Mouse (Mus musculus): Measurements from ENCODE around the gene Vps13c. TPM values are rescaled to one million over a fixed set of nuclear protein-coding genes. Genes with fewer than 3 reads are reported as not detected.

The Vps13c gene
- polyA plus RNA-seq (2016; fragmentation: Nextera tagmentation; extraction: Ambion mirVana): 3.1 and 3.6 TPM in 2 replicates

DNA sequence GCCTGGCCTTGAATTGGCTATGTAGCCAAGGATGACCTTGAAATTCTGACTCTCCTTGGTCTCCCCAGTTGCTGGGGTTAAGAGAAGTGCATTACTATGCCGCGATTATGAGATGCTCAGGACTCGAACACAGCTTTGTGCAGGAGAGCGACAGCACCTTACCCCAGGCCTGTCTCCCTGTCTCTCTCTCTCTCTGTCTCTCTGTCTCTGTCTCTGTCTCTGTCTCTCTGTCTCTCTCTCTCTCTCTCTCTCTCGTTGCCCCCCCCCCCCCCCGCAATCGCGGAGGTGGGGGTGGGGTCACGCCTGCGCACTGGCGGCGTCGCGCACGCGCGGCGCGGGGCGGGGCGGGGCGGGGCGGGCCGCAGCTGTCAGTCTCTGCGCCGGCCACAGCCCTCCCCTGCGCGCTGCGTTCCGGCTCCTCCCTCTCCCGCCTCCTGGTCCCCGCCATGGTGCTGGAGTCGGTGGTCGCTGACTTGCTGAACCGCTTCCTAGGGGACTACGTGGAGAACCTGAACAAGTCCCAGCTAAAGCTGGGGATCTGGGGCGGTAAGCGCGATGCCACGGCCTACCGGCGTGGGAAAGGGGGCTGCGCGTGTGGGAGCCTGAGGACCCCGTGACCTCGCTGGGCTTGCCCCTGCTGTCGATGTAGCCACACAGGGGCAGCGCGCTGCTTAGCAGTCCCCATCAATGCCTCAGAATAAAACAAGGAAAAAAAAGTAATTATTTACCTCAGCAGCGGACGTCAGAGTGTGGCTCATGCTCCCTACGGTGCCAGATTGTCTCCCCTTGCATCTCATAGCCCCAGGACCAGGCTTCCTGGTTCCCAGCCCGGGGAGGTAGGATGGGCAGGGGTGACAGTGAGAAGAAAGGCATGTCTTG, at the start of gene Vps13c:
Gene Vps13c (plus strand): TSS at position 416 of the 879 bp plus-strand sequence.
- Histone ChIP-seq H3K9ac (replicated peaks) (peak within 1 kb of the TSS; percentile 72), H3K27me3 (no peaks in the 10 kb centered on the region), H3K4me2 (peak within 1 kb of the TSS; percentile 70), H3K27ac (peak within 1 kb of the TSS; percentile 4; the same call in 1 of the 2 replicates), H3K4me3 (replicated peaks) (peak within 1 kb of the TSS; percentile 70), H3K9me3 (no peaks in the 10 kb centered on the region), H3K4me1 (replicated peaks) (peaks cover 9% of the 10 kb centered on the region; the same call in 1 of the 2 replicates), H3K36me3 (no peaks in the 10 kb centered on the region)
- WGBS: under 1% methylated on average over 38 of the region's 53 CpGs
- peak; percentile 96 for ATAC-seq (ENCODE audit: insufficient number of reproducible peaks, insufficient read depth, low FRiP score, low TSS enrichment, low read depth)

DNA sequence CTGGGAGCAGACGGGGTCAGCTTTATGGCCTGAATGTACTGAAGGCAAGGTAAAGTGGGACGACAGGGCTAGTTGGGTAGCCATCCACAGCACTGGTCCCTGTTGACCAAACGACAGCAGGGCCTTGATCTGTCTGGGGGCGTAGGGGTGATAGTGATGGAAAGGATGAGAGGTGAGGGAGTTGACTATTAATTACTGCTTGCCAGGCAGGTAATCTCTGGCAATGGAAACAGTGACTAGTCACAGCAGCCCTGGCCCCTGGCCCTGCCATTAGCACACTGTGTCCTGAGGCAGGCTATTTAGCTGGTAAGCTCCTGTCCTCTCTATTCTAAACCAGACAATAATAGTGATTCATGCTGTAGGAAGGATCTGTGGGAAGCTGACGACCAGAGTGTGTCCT, 47.8 kb upstream of the Vps13c start:
- Histone ChIP-seq H3K36me3 (no peaks in the 10 kb centered on the region), H3K9ac (replicated peaks) (no peak overlapping the region), H3K4me2 (no peak overlapping the region), H3K27ac (no peak overlapping the region), H3K27me3 (0 out of 2 replicates have a peak, but pooled peaks cover 3% of the 10 kb centered on the region), H3K4me1 (replicated peaks) (peaks cover 12% of the 10 kb centered on the region), H3K4me3 (replicated peaks) (no peak overlapping the region), H3K9me3 (no peaks in the 10 kb centered on the region)
- no peak for ATAC-seq (ENCODE audit: insufficient number of reproducible peaks, insufficient read depth, low FRiP score, low TSS enrichment, low read depth)
- WGBS: 64% methylated on average over 5 of the region's 5 CpGs

DNA sequence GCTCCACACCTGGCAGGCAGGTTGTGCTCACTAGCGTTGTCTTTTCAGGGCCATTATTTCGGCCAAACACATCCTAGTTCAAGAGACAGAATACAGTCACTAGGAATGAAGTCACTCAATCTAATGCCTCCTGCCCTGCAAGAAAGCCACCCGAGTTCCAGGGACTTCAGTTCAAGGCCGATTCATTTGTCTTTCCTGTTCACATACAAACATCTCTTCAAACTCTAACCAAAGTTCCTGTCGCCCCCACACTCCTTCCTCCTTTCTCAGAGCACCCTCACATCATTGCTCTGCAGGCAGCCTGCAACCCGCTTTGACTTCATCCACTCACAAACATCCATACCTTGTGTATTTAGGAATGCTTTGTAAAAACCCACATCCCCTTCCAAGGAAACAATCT, 46.7 kb upstream of the Vps13c start:
- H3K4me3 ChIP-seq (replicated peaks): no peak overlapping the region

DNA sequence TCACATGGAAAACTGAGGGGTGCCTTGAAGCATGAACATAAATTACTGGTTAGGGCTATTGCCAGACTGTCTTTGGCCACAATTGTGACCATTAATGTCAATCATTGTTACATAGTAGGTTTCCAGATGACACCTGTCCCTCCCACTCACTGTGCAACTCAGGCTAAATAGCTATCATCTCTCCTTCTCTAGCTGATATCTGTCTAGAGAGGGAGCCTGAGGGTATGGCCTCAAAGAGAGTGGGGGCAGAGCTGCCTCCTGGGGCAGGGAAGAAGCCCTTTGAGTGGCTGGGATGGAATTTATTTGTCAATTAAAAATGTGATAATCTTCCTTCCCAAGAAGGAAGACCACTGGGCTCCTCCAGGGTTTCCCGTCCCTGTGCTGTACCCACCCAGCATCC, 46.0 kb upstream of the Vps13c start:
- H3K36me3 ChIP-seq: no peaks in the 10 kb centered on the region
- H3K4me1 ChIP-seq (replicated peaks): peaks cover 18% of the 10 kb centered on the region
- 0 out of 2 replicates have a peak, but pooled peaks cover 3% of the 10 kb centered on the region for H3K27me3 ChIP-seq
- WGBS: 58% methylated on average over 1 of the region's 1 CpGs
- no peak for ATAC-seq (ENCODE audit: insufficient number of reproducible peaks, insufficient read depth, low FRiP score, low TSS enrichment, low read depth)
- H3K4me3 ChIP-seq (replicated peaks): no peak overlapping the region
- H3K9ac ChIP-seq (replicated peaks): no peak overlapping the region
- H3K27ac ChIP-seq: no peak overlapping the region
- no peak overlapping the region for H3K4me2 ChIP-seq
- H3K9me3 ChIP-seq: no peaks in the 10 kb centered on the region

More for the DNA sequence above, 46.7 kb upstream of the Vps13c start:
- H3K9ac ChIP-seq (replicated peaks): no peak overlapping the region
- no peak overlapping the region for H3K4me2 ChIP-seq
- H3K36me3 ChIP-seq: no peaks in the 10 kb centered on the region
- H3K27ac ChIP-seq: no peak overlapping the region
- ATAC-seq (ENCODE audit: insufficient number of reproducible peaks, insufficient read depth, low FRiP score, low TSS enrichment, low read depth): no peak
- 0 out of 2 replicates have a peak, but pooled peaks cover 3% of the 10 kb centered on the region for H3K27me3 ChIP-seq
- H3K4me1 ChIP-seq (replicated peaks): peaks cover 12% of the 10 kb centered on the region
- WGBS: 78% methylated on average over 6 of the region's 6 CpGs
- no peaks in the 10 kb centered on the region for H3K9me3 ChIP-seq

DNA sequence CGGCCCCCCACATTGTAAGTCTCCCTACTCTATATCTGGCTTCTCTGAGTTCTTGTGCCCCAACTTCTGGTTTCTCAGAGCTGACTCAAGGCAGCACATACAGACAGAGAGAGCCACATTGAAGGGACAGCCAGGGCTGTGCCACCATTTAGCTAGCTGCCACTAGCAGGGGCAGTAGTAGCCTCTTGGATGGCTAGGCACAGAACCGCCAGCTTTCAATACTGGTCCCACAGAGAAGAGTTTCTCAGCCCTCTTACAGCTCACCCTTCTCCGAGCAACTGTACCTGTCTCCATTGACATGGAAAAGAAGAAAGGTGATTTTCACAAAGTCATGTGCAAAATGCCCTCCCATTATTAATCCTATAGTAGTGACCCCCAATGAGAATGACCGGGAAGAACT, 45.5 kb upstream of the Vps13c start:
- no peak overlapping the region for H3K4me3 ChIP-seq (replicated peaks)
- H3K27ac ChIP-seq: no peak overlapping the region
- no peaks in the 10 kb centered on the region for H3K9me3 ChIP-seq
- H3K27me3 ChIP-seq: 0 out of 2 replicates have a peak, but pooled peaks cover 3% of the 10 kb centered on the region
- H3K4me1 ChIP-seq (replicated peaks): peaks cover 23% of the 10 kb centered on the region
- WGBS: 87% methylated on average over 4 of the region's 4 CpGs
- no peak overlapping the region for H3K4me2 ChIP-seq
- no peak for ATAC-seq (ENCODE audit: insufficient number of reproducible peaks, insufficient read depth, low FRiP score, low TSS enrichment, low read depth)
- no peak overlapping the region for H3K9ac ChIP-seq (replicated peaks)
- no peaks in the 10 kb centered on the region for H3K36me3 ChIP-seq

DNA sequence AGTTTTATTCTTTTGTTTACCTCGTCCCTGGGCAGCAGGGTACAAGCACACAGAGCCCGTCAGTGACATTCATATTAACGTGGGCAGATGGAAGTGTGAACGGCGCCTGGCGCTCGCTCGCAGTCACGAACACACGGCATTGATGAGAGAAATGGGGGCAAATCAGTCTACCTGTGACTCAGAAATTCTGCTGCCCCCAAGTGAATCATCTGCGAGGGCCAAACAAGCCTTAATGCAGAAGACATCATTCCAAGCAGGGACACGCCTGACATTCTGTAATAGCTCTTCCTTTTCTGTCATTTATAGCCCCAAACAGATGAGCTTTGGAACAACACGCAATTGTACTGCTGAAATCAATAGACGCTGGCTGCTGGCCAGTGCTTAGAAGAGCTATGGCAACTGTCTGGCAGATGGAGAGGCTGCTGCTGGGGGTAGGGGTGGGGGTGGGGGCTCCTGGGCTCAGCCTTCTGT, 45.0 kb upstream of the Vps13c start:
- Histone ChIP-seq H3K4me2 (no peak overlapping the region), H3K9me3 (no peaks in the 10 kb centered on the region), H3K27me3 (0 out of 2 replicates have a peak, but pooled peaks cover 3% of the 10 kb centered on the region), H3K4me1 (replicated peaks) (peaks cover 27% of the 10 kb centered on the region), H3K27ac (no peak overlapping the region), H3K4me3 (replicated peaks) (no peak overlapping the region), H3K36me3 (no peaks in the 10 kb centered on the region), H3K9ac (replicated peaks) (no peak overlapping the region)
- 70% methylated on average over 14 of the region's 14 CpGs for WGBS
- ATAC-seq (ENCODE audit: insufficient number of reproducible peaks, insufficient read depth, low FRiP score, low TSS enrichment, low read depth): no peak

DNA sequence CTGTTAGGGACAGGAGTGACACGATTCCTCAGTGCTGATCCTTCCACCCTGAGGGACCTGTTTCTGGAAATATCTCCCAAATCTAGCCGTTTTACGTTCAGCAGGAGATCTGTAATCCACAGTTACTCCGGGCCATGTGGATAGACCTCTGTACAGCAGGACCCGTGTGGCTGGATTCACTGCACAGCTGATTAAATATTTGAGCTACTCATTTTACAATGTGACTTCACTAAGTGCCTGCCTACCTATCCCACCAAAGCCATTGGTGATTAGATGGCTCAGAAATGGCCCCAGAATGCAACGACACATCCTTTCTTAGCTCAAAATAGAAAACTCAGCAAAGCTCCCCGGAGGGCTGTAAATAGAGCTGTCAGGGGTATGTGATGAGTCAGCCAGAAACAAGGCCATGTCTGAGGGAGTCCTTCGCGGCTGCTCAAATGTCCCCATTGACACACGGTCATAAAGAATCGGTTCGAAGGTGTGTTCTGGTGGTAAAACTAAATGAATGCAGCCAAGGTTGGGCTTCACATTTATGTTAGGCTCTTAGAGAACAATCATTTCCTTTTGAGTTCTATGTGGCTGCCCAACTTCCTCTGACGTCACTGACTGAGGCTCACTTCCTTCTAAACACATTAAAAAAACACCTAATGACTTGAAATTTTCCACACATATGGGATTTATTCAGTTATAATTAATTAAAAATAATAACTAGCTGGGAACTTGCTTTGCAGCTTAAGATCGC, 40.9 kb upstream of the Vps13c start:
- H3K9me3 ChIP-seq: no peaks in the 10 kb centered on the region
- H3K27me3 ChIP-seq: no peaks in the 10 kb centered on the region
- peaks cover 27% of the 10 kb centered on the region for H3K4me1 ChIP-seq (replicated peaks)
- H3K36me3 ChIP-seq: no peaks in the 10 kb centered on the region
- H3K4me2 ChIP-seq: no peak overlapping the region
- no peak overlapping the region for H3K9ac ChIP-seq (replicated peaks)
- ATAC-seq (ENCODE audit: insufficient number of reproducible peaks, insufficient read depth, low FRiP score, low TSS enrichment, low read depth): no peak
- peak overlapping the region; percentile 23; the same call in 1 of the 2 replicates for H3K27ac ChIP-seq
- 54% methylated on average over 14 of the region's 14 CpGs for WGBS
- no peak overlapping the region for H3K4me3 ChIP-seq (replicated peaks)

DNA sequence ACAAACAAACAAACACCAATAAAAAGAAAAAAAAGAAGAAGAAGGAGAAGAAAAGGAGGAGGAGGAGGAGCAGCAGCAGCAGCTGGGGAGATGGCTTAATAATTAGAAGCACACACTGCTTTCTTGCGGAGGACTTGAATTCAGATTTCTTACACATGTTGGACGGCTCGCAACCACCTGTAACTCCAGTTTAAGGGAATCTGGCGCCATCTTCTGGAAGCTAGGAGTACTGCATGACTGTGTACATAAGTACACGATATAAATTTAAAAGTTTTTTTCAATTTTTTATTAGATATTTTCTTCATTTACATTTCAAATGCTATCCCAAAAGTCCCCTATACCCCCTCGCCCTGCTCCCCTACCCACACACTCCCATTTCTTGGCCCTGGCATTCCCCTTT, 38.0 kb upstream of the Vps13c start:
- Histone ChIP-seq H3K4me1 (replicated peaks) (peaks cover 15% of the 10 kb centered on the region; the same call in 1 of the 2 replicates), H3K27me3 (no peaks in the 10 kb centered on the region), H3K36me3 (no peaks in the 10 kb centered on the region), H3K27ac (no peak overlapping the region), H3K9me3 (no peaks in the 10 kb centered on the region), H3K4me2 (no peak overlapping the region), H3K4me3 (replicated peaks) (no peak overlapping the region), H3K9ac (replicated peaks) (no peak overlapping the region)
- no peak for ATAC-seq (ENCODE audit: insufficient number of reproducible peaks, insufficient read depth, low FRiP score, low TSS enrichment, low read depth)
- 39% methylated on average over 6 of the region's 6 CpGs for WGBS

DNA sequence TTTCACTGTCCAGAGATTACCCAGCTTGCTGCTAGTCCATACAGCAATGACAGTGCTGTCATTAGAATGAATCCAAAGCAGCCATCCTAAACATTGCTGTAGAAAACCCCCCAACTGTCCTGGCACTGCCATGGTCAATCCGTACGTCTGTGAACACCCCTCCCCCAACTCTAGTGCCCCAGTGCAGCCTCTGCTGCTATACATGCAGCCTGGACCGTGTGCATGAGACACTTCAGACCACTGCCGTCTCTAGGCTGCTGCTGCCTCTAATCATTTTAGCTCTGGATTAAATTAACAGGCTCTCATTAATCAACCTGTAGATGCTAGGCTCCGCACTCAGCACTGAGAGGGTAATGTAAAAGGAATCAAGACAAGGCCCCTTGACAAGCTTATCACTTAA, 33.2 kb upstream of the Vps13c start:
- WGBS: 38% methylated on average over 5 of the region's 5 CpGs
- no peaks in the 10 kb centered on the region for H3K4me1 ChIP-seq (replicated peaks)
- H3K4me2 ChIP-seq: no peak overlapping the region
- no peaks in the 10 kb centered on the region for H3K9me3 ChIP-seq
- H3K27me3 ChIP-seq: no peaks in the 10 kb centered on the region
- no peaks in the 10 kb centered on the region for H3K36me3 ChIP-seq
- no peak for ATAC-seq (ENCODE audit: insufficient number of reproducible peaks, insufficient read depth, low FRiP score, low TSS enrichment, low read depth)
- no peak overlapping the region for H3K4me3 ChIP-seq (replicated peaks)
- no peak overlapping the region for H3K27ac ChIP-seq
- no peak overlapping the region for H3K9ac ChIP-seq (replicated peaks)

DNA sequence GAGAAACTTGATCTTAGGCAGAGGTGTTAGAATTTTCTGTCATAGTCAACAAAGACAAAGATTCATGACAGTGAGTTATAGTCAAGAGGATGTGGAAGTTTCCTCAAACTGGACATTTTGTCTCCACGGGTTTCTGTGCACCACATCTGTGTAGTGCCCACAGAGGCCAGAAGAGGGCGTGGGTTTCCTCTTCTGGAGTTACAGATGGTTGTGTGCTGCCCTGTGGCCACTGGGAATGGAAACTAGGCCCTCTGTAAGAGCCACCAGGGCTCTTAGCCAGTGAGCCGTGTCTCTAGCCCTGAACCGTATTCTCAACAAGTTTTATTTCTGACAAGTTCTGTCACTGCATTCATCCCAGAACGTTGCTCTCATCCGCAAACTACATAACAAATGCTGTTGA, 29.7 kb upstream of the Vps13c start:
- Histone ChIP-seq H3K27me3 (no peaks in the 10 kb centered on the region), H3K36me3 (no peaks in the 10 kb centered on the region), H3K9me3 (no peaks in the 10 kb centered on the region), H3K4me1 (replicated peaks) (peaks cover 23% of the 10 kb centered on the region), H3K27ac (no peak overlapping the region), H3K9ac (replicated peaks) (no peak overlapping the region), H3K4me3 (replicated peaks) (no peak overlapping the region), H3K4me2 (no peak overlapping the region)
- ATAC-seq (ENCODE audit: insufficient number of reproducible peaks, insufficient read depth, low FRiP score, low TSS enrichment, low read depth): no peak
- WGBS: 66% methylated on average over 6 of the region's 6 CpGs

DNA sequence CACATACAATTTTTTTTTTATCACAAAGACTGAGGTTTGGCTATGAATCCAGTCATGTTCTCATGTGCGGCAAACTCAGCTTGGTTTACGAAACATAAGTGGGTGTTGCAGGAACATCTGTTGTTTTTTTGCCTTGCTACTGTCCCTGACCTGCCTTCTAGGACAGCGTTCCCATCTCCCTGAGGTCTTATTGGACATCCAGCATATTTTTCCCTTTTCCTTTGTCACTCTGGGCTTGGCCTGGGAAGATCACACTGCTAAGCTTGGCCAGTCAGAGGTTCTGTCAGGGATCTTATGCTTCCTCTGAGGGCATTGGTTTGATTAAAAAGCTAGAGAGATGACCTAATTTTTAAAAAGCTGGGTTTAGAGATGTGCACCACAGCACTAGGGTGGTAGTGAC, 29.1 kb upstream of the Vps13c start:
- Histone ChIP-seq H3K4me1 (replicated peaks) (peaks cover 28% of the 10 kb centered on the region), H3K27ac (no peak overlapping the region), H3K9me3 (no peaks in the 10 kb centered on the region), H3K36me3 (no peaks in the 10 kb centered on the region), H3K9ac (replicated peaks) (no peak overlapping the region), H3K4me2 (no peak overlapping the region), H3K4me3 (replicated peaks) (no peak overlapping the region), H3K27me3 (no peaks in the 10 kb centered on the region)
- WGBS: 85% methylated on average over 3 of the region's 3 CpGs
- ATAC-seq (ENCODE audit: insufficient number of reproducible peaks, insufficient read depth, low FRiP score, low TSS enrichment, low read depth): no peak
